Mouse (Mus musculus): ENCODE measurements around the gene Mlst8. TPM values are rescaled to one million over a fixed set of nuclear protein-coding genes. Genes with fewer than 3 reads are reported as not detected.

Gene Mlst8
- polyA plus RNA-seq, 2 experiments, result 9.6 to 13.5 TPM

DNA sequence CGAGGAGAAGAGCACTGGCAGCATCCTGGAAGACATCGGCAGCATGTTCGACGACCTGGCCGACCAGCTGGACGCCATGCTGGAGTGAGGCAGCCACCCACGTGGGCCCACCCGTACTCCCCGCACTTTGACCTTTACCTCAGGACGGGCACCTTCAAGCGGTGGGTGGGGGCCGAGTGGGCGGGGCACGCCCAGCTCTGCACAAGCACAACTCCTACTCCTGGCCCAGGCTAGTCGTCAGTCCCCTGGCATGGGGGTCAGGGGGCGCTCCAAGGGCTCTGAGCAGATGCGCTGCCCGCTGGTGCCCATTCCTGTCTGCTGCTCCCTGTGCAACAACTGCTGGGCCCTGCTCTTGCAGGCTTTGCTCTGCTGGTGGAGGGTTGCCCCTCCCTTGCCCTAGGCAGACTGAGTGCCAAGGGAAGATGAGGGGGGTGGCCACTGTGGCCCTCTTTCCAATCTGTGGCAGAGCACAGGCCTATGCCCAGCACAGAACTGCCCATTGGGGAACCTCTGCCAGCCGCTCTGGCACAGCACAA, 28.3 kb upstream of the Mlst8 start:
- peak overlapping the region; percentile 44 for H3K4me2 ChIP-seq (ENCODE audit: low read depth)
- WGBS (ENCODE audit: insufficient replicate concordance), result 60% methylated on average over 19 of the region's 19 CpGs
- peaks cover 27% of the 10 kb centered on the region for H3K36me3 ChIP-seq (replicated peaks; ENCODE audit: control insufficient read depth, insufficient read depth, low read depth)
- H3K9ac ChIP-seq (replicated peaks), result no peak overlapping the region
- no peak overlapping the region; a peak in 1 of 4 replicates for H3K4me3 ChIP-seq (ENCODE audit: insufficient read depth in 1 of 2, low read depth in 2 of 2, low read length in 2 of 2)
- H3K27ac ChIP-seq, result no peak overlapping the region
- no peaks in the 10 kb centered on the region for H3K4me1 ChIP-seq (replicated peaks; ENCODE audit: control insufficient read depth in 2 of 2, insufficient read depth in 2 of 2, low read length in 1 of 2)
- ATAC-seq (ENCODE audit: insufficient read depth) (peak; percentile 15; the same call in 1 of the 2 replicates), DNase-seq (ENCODE audit: low read depth in 3 of 3, low spot score in 3 of 3) (no peak)
- no peaks in the 10 kb centered on the region for H3K9me3 ChIP-seq (ENCODE audit: control insufficient read depth, low read length)
- TF ChIP-seq CTCF (IDR thresholded peaks at IDR 0.05; ENCODE audit: low read depth), result no peak
- no peak for TF ChIP-seq EP300 (IDR thresholded peaks at IDR 0.05; ENCODE audit: low read depth)
- H3K27me3 ChIP-seq (ENCODE audit: control insufficient read depth, insufficient read depth, low read length), result no peaks in the 10 kb centered on the region

DNA sequence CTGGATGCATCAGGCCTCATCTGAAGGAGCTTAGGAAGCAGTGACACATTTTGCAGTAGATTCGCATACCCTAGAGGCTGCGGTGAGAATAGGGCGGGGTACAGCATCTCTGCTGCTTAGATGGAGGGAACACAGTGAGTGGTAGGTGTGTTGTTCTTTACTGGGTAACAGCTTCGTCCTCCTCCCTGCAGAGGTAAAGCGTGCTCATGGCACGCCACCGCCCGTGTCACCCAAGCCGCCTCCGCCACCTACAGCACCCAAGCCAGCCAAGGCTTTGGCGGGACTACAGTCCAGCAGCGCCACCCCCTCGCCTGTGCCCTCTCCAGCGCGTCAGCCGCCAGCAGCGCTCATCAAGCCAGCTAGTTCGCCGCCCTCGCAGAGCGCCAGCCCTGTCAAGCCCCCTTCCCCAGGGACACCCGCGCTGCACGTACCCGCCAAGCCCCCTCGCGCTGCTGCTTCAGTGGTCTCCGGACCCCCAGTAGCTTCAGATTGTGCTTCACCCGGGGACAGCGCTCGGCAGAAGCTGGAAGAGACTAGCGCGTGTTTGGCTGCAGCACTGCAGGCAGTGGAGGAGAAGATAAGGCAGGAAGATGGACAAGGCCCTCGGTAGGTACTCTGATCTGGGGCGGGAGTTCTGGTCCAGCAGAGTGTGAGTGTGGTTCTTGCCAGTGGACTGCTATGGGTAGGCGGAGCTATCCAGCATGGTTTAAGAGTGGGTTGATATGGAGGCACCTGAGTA, 27.6 kb upstream of the Mlst8 start:
- Histone ChIP-seq H3K27me3 (ENCODE audit: control insufficient read depth, insufficient read depth, low read length) (no peaks in the 10 kb centered on the region), H3K9me3 (ENCODE audit: control insufficient read depth, low read length) (no peaks in the 10 kb centered on the region), H3K9ac (replicated peaks) (no peak overlapping the region), H3K36me3 (replicated peaks; ENCODE audit: control insufficient read depth, insufficient read depth, low read depth) (peaks cover 20% of the 10 kb centered on the region), H3K27ac (no peak overlapping the region), H3K4me3 (ENCODE audit: insufficient read depth in 1 of 2, low read depth in 2 of 2, low read length in 2 of 2) (peak overlapping the region in 1 of 2 experiments; percentile 16; a peak in 1 of 4 replicates), H3K4me2 (ENCODE audit: low read depth) (peak overlapping the region; percentile 44), H3K4me1 (replicated peaks; ENCODE audit: control insufficient read depth in 2 of 2, insufficient read depth in 2 of 2, low read length in 1 of 2) (no peaks in the 10 kb centered on the region)
- no peak for DNase-seq (ENCODE audit: low read depth in 3 of 3, low spot score in 3 of 3)
- WGBS (ENCODE audit: insufficient replicate concordance), result 38% methylated on average over 36 of the region's 36 CpGs
- TF ChIP-seq CTCF (IDR thresholded peaks at IDR 0.05; ENCODE audit: low read depth) (no peak), EP300 (IDR thresholded peaks at IDR 0.05; ENCODE audit: low read depth) (no peak)
- peak; percentile 31; the same call in 1 of the 2 replicates for ATAC-seq (ENCODE audit: insufficient read depth)

DNA sequence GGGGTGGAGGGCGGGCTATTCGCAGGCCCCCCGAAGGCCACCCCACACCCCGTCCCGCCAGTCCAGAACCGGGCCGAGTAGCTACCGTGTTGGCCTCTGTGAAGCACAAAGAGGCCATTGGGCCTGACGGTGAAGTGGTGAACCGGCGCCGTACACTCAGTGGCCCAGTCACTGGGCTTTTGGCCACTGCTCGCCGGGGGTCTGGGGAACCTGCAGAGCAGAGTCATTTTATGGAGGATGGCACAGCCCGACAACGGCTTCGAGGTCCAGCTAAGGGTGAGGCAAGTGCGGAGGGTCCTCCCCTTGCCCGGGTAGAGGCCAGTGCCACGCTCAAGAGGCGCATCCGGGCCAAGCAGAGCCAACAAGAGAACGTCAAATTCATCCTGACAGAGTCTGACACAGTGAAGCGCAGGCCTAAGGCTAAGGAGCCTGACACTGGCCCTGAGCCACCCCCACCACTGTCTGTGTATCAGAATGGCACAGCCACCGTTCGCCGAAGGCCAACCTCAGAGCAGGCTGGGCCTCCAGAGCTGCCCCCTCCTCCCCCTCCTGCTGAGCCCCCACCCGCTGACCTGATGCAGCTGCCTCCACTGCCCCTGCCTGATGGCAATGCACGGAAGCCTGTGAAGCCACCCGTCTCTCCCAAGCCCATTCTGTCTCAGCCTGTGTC, 26.5 kb upstream of the Mlst8 start:
- H3K27ac ChIP-seq, result no peak overlapping the region
- no peak for ATAC-seq (ENCODE audit: insufficient read depth)
- TF ChIP-seq CTCF (IDR thresholded peaks at IDR 0.05; ENCODE audit: low read depth) (no peak), EP300 (IDR thresholded peaks at IDR 0.05; ENCODE audit: low read depth) (no peak)
- WGBS (ENCODE audit: insufficient replicate concordance), result 82% methylated on average over 30 of the region's 30 CpGs
- H3K36me3 ChIP-seq (replicated peaks; ENCODE audit: control insufficient read depth, insufficient read depth, low read depth), result peaks cover 14% of the 10 kb centered on the region
- no peak for DNase-seq (ENCODE audit: low read depth in 3 of 3, low spot score in 3 of 3)
- no peak overlapping the region for H3K4me2 ChIP-seq (ENCODE audit: low read depth)
- no peaks in the 10 kb centered on the region for H3K27me3 ChIP-seq (ENCODE audit: control insufficient read depth, insufficient read depth, low read length)
- no peak overlapping the region for H3K9ac ChIP-seq (replicated peaks)
- no peaks in the 10 kb centered on the region for H3K4me1 ChIP-seq (replicated peaks; ENCODE audit: control insufficient read depth in 2 of 2, insufficient read depth in 2 of 2, low read length in 1 of 2)
- H3K9me3 ChIP-seq (ENCODE audit: control insufficient read depth, low read length), result no peaks in the 10 kb centered on the region
- no peak overlapping the region for H3K4me3 ChIP-seq (ENCODE audit: insufficient read depth in 1 of 2, low read depth in 2 of 2, low read length in 2 of 2)

DNA sequence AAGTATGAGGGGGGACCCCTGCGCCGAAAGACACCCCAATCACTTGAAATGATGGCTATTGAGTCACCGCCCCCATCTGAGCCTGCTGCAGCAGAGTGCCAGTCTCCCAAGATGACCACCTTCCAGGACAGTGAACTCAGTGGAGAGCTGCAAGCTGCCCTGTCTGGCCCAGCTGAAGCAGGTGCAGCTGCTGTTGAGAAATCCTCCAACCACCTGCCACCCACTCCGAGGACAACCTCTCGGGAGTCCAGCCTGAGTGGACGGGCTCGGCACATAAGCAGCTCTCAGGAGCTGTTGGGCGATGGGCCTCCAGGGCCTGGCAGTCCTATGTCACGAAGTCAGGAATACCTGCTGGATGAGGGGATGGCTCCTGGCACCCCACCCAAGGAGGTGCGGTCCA, 25.2 kb upstream of the Mlst8 start:
- Histone ChIP-seq H3K4me1 (replicated peaks; ENCODE audit: control insufficient read depth in 2 of 2, insufficient read depth in 2 of 2, low read length in 1 of 2) (no peaks in the 10 kb centered on the region), H3K36me3 (replicated peaks; ENCODE audit: control insufficient read depth, insufficient read depth, low read depth) (peaks cover under 1% of the 10 kb centered on the region; the same call in 1 of the 2 replicates), H3K9me3 (ENCODE audit: control insufficient read depth, low read length) (no peaks in the 10 kb centered on the region), H3K9ac (replicated peaks) (no peak overlapping the region), H3K27ac (no peak overlapping the region), H3K4me2 (ENCODE audit: low read depth) (no peak overlapping the region), H3K4me3 (ENCODE audit: insufficient read depth in 1 of 2, low read depth in 2 of 2, low read length in 2 of 2) (no peak overlapping the region), H3K27me3 (ENCODE audit: control insufficient read depth, insufficient read depth, low read length) (no peaks in the 10 kb centered on the region)
- ATAC-seq (ENCODE audit: insufficient read depth) (no peak), DNase-seq (ENCODE audit: low read depth in 3 of 3, low spot score in 3 of 3) (no peak)
- no peak for TF ChIP-seq CTCF (IDR thresholded peaks at IDR 0.05; ENCODE audit: low read depth)
- no peak for TF ChIP-seq EP300 (IDR thresholded peaks at IDR 0.05; ENCODE audit: low read depth)
- 81% methylated on average over 10 of the region's 10 CpGs for WGBS (ENCODE audit: insufficient replicate concordance)

DNA sequence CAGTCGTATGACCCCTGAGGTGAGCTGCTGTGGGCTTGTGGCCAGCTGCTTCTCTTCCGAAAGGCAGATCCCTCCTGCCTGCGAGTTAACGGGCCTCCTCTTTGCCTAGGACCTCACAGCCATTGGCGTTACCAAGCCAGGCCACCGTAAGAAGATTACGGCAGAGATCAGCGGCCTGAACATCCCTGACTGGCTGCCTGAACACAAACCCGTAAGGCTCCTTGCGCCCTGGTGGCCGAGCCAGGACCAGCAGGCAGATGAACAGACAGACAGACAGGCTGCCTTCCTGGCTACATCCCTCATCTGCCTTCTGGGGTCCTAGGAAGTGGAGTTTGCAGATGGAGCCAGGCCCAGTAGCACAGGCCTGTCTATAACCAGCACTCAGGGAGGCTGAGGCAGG, 23.3 kb upstream of the Mlst8 start:
- WGBS (ENCODE audit: insufficient replicate concordance), result 36% methylated on average over 11 of the region's 11 CpGs
- no peak for ATAC-seq (ENCODE audit: insufficient read depth)
- Histone ChIP-seq H3K27me3 (ENCODE audit: control insufficient read depth, insufficient read depth, low read length) (no peaks in the 10 kb centered on the region), H3K4me1 (replicated peaks; ENCODE audit: control insufficient read depth in 2 of 2, insufficient read depth in 2 of 2, low read length in 1 of 2) (no peaks in the 10 kb centered on the region), H3K4me3 (ENCODE audit: insufficient read depth in 1 of 2, low read depth in 2 of 2, low read length in 2 of 2) (no peak overlapping the region), H3K4me2 (ENCODE audit: low read depth) (no peak overlapping the region), H3K27ac (no peak overlapping the region), H3K9ac (replicated peaks) (no peak overlapping the region), H3K9me3 (ENCODE audit: control insufficient read depth, low read length) (no peaks in the 10 kb centered on the region), H3K36me3 (replicated peaks; ENCODE audit: control insufficient read depth, insufficient read depth, low read depth) (no peaks in the 10 kb centered on the region)
- peak; percentile 67 for TF ChIP-seq CTCF (IDR thresholded peaks at IDR 0.05; ENCODE audit: low read depth)
- TF ChIP-seq EP300 (IDR thresholded peaks at IDR 0.05; ENCODE audit: low read depth), result no peak
- DNase-seq (ENCODE audit: low read depth in 3 of 3, low spot score in 3 of 3), result no peak

All from liver, embryonic 14.5 days (tissue).